Mouse (Mus musculus) cerebellum, postnatal 10 days (tissue): ENCODE measurements at regions not wholly inside any gene's neighbourhood (a gene's known extent, or its start where the extent isn't known, plus 50 kb on each side); places are given as distances from the start of the nearest gene placed in this dataset.

ENCODE experiments used
- DNase-seq, 2 experiments: peaks; one replicate each; pipeline ENCODE4 v3.0.0; 2021; ENCODE audit warnings: mixed read lengths in 2 of 2

- peak in 1 of 2 experiments; percentile 10 for DNase-seq
Measured at GRCm38 (mm10) chr13:60429148-60429547, 172.6 kb upstream of the Dapk1 start.

GRCm38 (mm10) chr13:60431412-60431811 is 170.3 kb upstream of the Dapk1 start:
- no peak for DNase-seq

GRCm38 (mm10) chr13:60434221-60435210 is 167.2 kb upstream of the Dapk1 start:
- no peak for DNase-seq

GRCm38 (mm10) chr13:60435333-60435732 is 166.4 kb upstream of the Dapk1 start:
- DNase-seq: no peak

GRCm38 (mm10) chr13:60438177-60438576 is 163.6 kb upstream of the Dapk1 start:
- no peak for DNase-seq

- no peak for DNase-seq
Measured at GRCm38 (mm10) chr13:60440586-60440985, 161.2 kb upstream of the Dapk1 start.

GRCm38 (mm10) chr13:60445164-60445563 is 156.6 kb upstream of the Dapk1 start:
- no peak for DNase-seq

GRCm38 (mm10) chr13:60446926-60447325 is 154.8 kb upstream of the Dapk1 start:
- no peak for DNase-seq

GRCm38 (mm10) chr13:60450721-60451506 is 150.8 kb upstream of the Dapk1 start:
- DNase-seq: no peak

- no peak for DNase-seq
Measured at GRCm38 (mm10) chr13:60453821-60454483, 147.8 kb upstream of the Dapk1 start.

GRCm38 (mm10) chr13:60455033-60455619 is 146.6 kb upstream of the Dapk1 start:
- peak; percentile 54 to 63 for DNase-seq

GRCm38 (mm10) chr13:60455863-60456551 is 145.7 kb upstream of the Dapk1 start:
- no peak for DNase-seq

GRCm38 (mm10) chr13:60457277-60457676 is 144.5 kb upstream of the Dapk1 start:
- no peak for DNase-seq

GRCm38 (mm10) chr13:60459002-60459401 is 142.7 kb upstream of the Dapk1 start:
- DNase-seq: no peak

- no peak for DNase-seq
Measured at GRCm38 (mm10) chr13:60466553-60467313, 135.0 kb upstream of the Dapk1 start.

GRCm38 (mm10) chr13:60467821-60468579 is 133.7 kb upstream of the Dapk1 start:
- DNase-seq: peak; percentile 73 to 79

GRCm38 (mm10) chr13:60470426-60471398 is 131.0 kb upstream of the Dapk1 start:
- DNase-seq: no peak

GRCm38 (mm10) chr13:60471602-60472001 is 130.1 kb upstream of the Dapk1 start:
- no peak for DNase-seq

GRCm38 (mm10) chr13:60476366-60476765 is 125.4 kb upstream of the Dapk1 start:
- DNase-seq: no peak
